Mouse (Mus musculus) kidney, adult 2 months (tissue): ENCODE measurements around the gene March10.

Experiments used
- CTCF ChIP-seq: fragments of 200-500 bp; conservative IDR thresholded peaks from 2 replicates; pipeline ENCODE4 v1.5.1; 2011; ENCODE audit warnings: low read depth, mild to moderate bottlenecking, control low read depth, low read length, moderate library complexity, mixed read lengths; ENCODE audit not compliant: insufficient read depth, insufficient read length
- POLR2A ChIP-seq: fragments of 200-500 bp; IDR thresholded peaks from one replicate; pipeline ENCODE4 v1.6.1; 2011; ENCODE audit warnings: low read depth, low read length, control low read depth

- TF ChIP-seq CTCF (no peak), POLR2A (no peak)
Measured at GRCm38 (mm10) chr11:105338596-105339390, 117.7 kb downstream of the March10 start.
